10 mouse cellular contexts compared by ENCODE assay signal in the genomic region with DNA sequence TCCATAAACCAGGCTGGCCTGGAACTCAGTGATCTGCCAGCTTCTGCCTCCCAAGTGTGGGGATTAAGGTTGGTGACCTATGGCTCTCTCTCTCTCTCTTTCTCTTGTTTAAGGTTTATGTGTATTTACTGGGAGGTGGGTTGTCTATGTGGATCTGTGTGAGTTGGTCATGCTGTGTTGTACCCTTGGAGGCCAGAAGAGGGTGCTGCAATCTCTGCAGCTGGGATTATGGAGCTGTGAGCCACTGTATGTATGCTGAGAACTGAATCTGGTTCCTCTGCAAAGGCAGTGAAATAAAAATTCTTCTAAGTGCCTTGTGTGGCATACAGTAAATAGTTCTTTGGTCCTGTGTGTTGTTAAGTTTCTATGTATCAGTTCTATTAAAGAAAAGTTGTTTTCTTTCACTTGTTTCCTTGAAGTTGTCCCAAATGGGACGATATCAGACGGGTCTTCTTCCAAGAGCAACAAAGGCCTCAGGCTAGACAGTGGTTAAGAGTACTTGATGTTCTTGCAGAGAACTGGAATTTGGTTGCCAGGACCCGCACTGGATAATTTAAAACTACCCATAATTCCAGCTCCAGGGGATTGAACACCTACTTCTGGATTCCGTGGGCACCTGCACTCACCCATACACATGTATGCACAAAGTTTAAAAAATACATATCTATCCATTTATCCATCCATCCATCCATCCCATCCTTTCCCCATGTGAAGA. TPM values are rescaled to one million over a fixed set of nuclear protein-coding genes. Genes with fewer than 3 reads are reported as not detected.
A peak's percentile ranks its signal among the peaks of the same experiment; 100 is the strongest.
DNase-seq lines count a peak whose midpoint lies in the region; ATAC-seq and TF ChIP-seq lines count a peak whose summit lies in the region.
"Had no signal": no experiment of that assay in that cellular context is flagged by ENCODE, and none has a peak within 500 bp of the region (broad histone marks: within the 10 kb centered on the region; RNA-seq: fewer than 3 reads in every experiment).

No protein-coding gene starts in this region.

- peak; percentile 23; the same call in 1 of the 2 replicates for TF ChIP-seq CTCF in spleen, adult 2 months (IDR thresholded peaks at IDR 0.05; ENCODE audit: extremely low read depth, insufficient read depth, insufficient read length, insufficient replicate concordance)
- peak; percentile 70 for TF ChIP-seq CTCF in stomach, postnatal 0 days (IDR thresholded peaks at IDR 0.05; ENCODE audit: low read depth)

- no peak for TF ChIP-seq EP300 in stomach, postnatal 0 days (optimal IDR thresholded peaks at IDR 0.05)

- no peak overlapping the region for H3K4me2 ChIP-seq in stomach, postnatal 0 days (replicated peaks; ENCODE audit: low read depth)

- no peaks in the 10 kb centered on the region for H3K36me3 ChIP-seq in spleen, adult 2 months (ENCODE audit: control insufficient read depth, insufficient read depth, low read length)
- H3K36me3 ChIP-seq in stomach, postnatal 0 days (ENCODE audit: control insufficient read depth, insufficient read depth, low read length): no peaks in the 10 kb centered on the region
- H3K36me3 ChIP-seq: forebrain, embryonic 10.5 days had no signal

- 97% methylated on average over 4 of the region's 4 CpGs for WGBS in spleen, adult 2 months
- 93% methylated on average over 4 of the region's 4 CpGs for WGBS in stomach, postnatal 0 days

- no peak overlapping the region for H3K9ac ChIP-seq in stomach, postnatal 0 days (ENCODE audit: low read length)

- no peak overlapping the region for H3K27ac ChIP-seq in spleen, adult 2 months (ENCODE audit: insufficient read depth, low read length)
- peak overlapping the region; percentile 30; the same call in 1 of the 2 replicates for H3K27ac ChIP-seq in stomach, postnatal 0 days (replicated peaks)
- H3K27ac ChIP-seq: forebrain, embryonic 10.5 days had no signal

- no peak overlapping the region for H3K4me3 ChIP-seq in spleen, adult 2 months (ENCODE audit: extremely low read depth, insufficient read depth, insufficient read length)
- no peak overlapping the region for H3K4me3 ChIP-seq in stomach, postnatal 0 days (ENCODE audit: low read depth, low read length)
- H3K4me3 ChIP-seq: forebrain, embryonic 10.5 days; megakaryocyte, embryonic 14.5 days had no signal

- intact Hi-C loops in left cerebral cortex, postnatal 10 days (cut with DNase I): loop anchor here (10.0 kb wide), 1 partner anchor 111 kb away; no protein-coding TSS in a partner anchor

- ATAC-seq in stomach, postnatal 0 days (ENCODE audit: low FRiP score, low TSS enrichment): peak; percentile 57; the same call in 1 of the 2 replicates

- TF ChIP-seq POLR2A in spleen, adult 2 months (IDR thresholded peaks at IDR 0.05; ENCODE audit: low read depth, low read length): no peak

- peak; percentile 15 for DNase-seq in embryo, embryonic 11 days
- DNase-seq in embryo, embryonic 10.5 days (ENCODE audit: low spot score): no peak
- no peak for DNase-seq in spleen, adult 2 months (ENCODE audit: low read depth in 1 of 2, low spot score in 2 of 2)
- no peak for DNase-seq in spleen, postnatal 14 days (ENCODE audit: low spot score in 2 of 2)
- DNase-seq in fat pad, adult 2 months (ENCODE audit: extremely low read depth, low read depth, low spot score): peak; percentile 74
- DNase-seq in stomach, postnatal 0 days (ENCODE audit: low spot score): no peak
- no peak for DNase-seq in right cerebral cortex, postnatal 36 days (ENCODE audit: low spot score in 2 of 2)
- DNase-seq in left cerebral cortex, postnatal 10 days (ENCODE audit: extremely low spot score in 1 of 2, low spot score in 2 of 2): no peak

- H3K27me3 ChIP-seq in spleen, adult 2 months (ENCODE audit: control insufficient read depth, insufficient read depth, low read length): no peaks in the 10 kb centered on the region
- no peaks in the 10 kb centered on the region for H3K27me3 ChIP-seq in stomach, postnatal 0 days (ENCODE audit: control insufficient read depth, insufficient read depth, low read length)

- peaks cover 2% of the 10 kb centered on the region; the same call in 1 of the 2 replicates for H3K4me1 ChIP-seq in spleen, adult 2 months (ENCODE audit: control insufficient read depth, insufficient read depth, insufficient read length)
- no peaks in the 10 kb centered on the region for H3K4me1 ChIP-seq in stomach, postnatal 0 days (replicated peaks; ENCODE audit: control insufficient read depth, insufficient read depth)
- H3K4me1 ChIP-seq: megakaryocyte, embryonic 14.5 days had no signal

- H3K9me3 ChIP-seq in stomach, postnatal 0 days (ENCODE audit: control insufficient read depth, low read length): no peaks in the 10 kb centered on the region

RNA-seq across cellular contexts. Expression of a gene that starts 6.4 kb away (rescaled TPM):
- 0.20 and 0.41 TPM in 2 replicates for polyA plus RNA-seq in spleen, adult 2 months (2012; rRNA removed)
- polyA plus RNA-seq in stomach, postnatal 0 days (2015; fragmentation: Nextera tagmentation; extraction: Ambion mirVana): 3.0 and 3.2 TPM in 2 replicates
- total RNA-seq in left cerebral cortex, postnatal 10 days (2021): 1 to 10 TPM; 3.1 to 3.7 TPM

RNA-seq across cellular contexts. Expression of a gene that starts 23.4 kb away (rescaled TPM):
- 155 and 159 TPM in 2 replicates for polyA plus RNA-seq in spleen, adult 2 months (2012; rRNA removed)
- 123 and 124 TPM in 2 replicates for polyA plus RNA-seq in stomach, postnatal 0 days (2015; fragmentation: Nextera tagmentation; extraction: Ambion mirVana)
- total RNA-seq in left cerebral cortex, postnatal 10 days (2021): 100 to 1,000 TPM; 129 to 131 TPM

RNA-seq across cellular contexts. Expression of a gene that starts 31.6 kb away (rescaled TPM):
- 4.2 and 5.4 TPM in 2 replicates for polyA plus RNA-seq in spleen, adult 2 months (2012; rRNA removed)
- 269 and 275 TPM in 2 replicates for polyA plus RNA-seq in stomach, postnatal 0 days (2015; fragmentation: Nextera tagmentation; extraction: Ambion mirVana)
- 10 to 100 TPM; 52.0 to 52.3 TPM for total RNA-seq in left cerebral cortex, postnatal 10 days (2021)

RNA-seq across cellular contexts. Expression of a gene that starts 31.8 kb away (rescaled TPM):
- polyA plus RNA-seq in spleen, adult 2 months (2012; rRNA removed): 0.05 TPM in 1 of 2 replicates, not detected in the other
- polyA plus RNA-seq in stomach, postnatal 0 days (2015; fragmentation: Nextera tagmentation; extraction: Ambion mirVana): 14.0 and 18.8 TPM in 2 replicates
- total RNA-seq in left cerebral cortex, postnatal 10 days (2021): 1 to 10 TPM; 6.9 to 7.5 TPM

RNA-seq across cellular contexts. Expression of a gene that starts 41.9 kb away (rescaled TPM):
- polyA plus RNA-seq in spleen, adult 2 months (2012; rRNA removed): 4.8 and 5.4 TPM in 2 replicates
- polyA plus RNA-seq in stomach, postnatal 0 days (2015; fragmentation: Nextera tagmentation; extraction: Ambion mirVana): 2.0 and 2.2 TPM in 2 replicates
- total RNA-seq in left cerebral cortex, postnatal 10 days (2021): 10 to 100 TPM; 46.9 to 50.4 TPM

Comparison
In these comparisons a context has a peak if more than half of its experiments do, and no peak if none do; other contexts are left out.
1. DNase-seq: peak in embryo, embryonic 11 days (single experiment) and fat pad, adult 2 months (single experiment); none in embryo, embryonic 10.5 days (single experiment), spleen, adult 2 months (0 of 2), spleen, postnatal 14 days (0 of 2), stomach, postnatal 0 days (single experiment), right cerebral cortex, postnatal 36 days (0 of 2) and left cerebral cortex, postnatal 10 days (0 of 2).
2. RNA of a gene that starts 31.6 kb away (polyA plus RNA-seq): 269 to 275 TPM in stomach, postnatal 0 days; 4.2 to 5.4 TPM in spleen, adult 2 months; every median in the first group is over 10 times any median in the second.